Mouse (Mus musculus): ENCODE results near the gene Cux2. TPM values are rescaled to one million over a fixed set of nuclear protein-coding genes. Genes with fewer than 3 reads are reported as not detected.

The Cux2 gene
- polyA plus RNA-seq, 1 experiment from 2014 or later = 33.7 TPM

- Histone ChIP-seq H3K9ac (replicated peaks) (no peak overlapping the region), H3K27ac (replicated peaks) (no peak overlapping the region), H3K9me3 (no peaks in the 10 kb centered on the region), H3K36me3 (no peaks in the 10 kb centered on the region), H3K4me3 (no peak overlapping the region), H3K4me1 (peaks cover 39% of the 10 kb centered on the region), H3K4me2 (replicated peaks) (no peak overlapping the region), H3K27me3 (no peaks in the 10 kb centered on the region)
- WGBS = 81% methylated on average over 2 of the region's 2 CpGs
- no peak for ATAC-seq (replicated peaks)
Measured at GRCm38 (mm10) chr5:121950175-121950574, 99.7 kb downstream of the Cux2 start.

- H3K4me2 ChIP-seq (replicated peaks) = peak overlapping the region; percentile 53
- no peaks in the 10 kb centered on the region for H3K9me3 ChIP-seq
- WGBS = 10% methylated on average over 8 of the region's 8 CpGs
- H3K36me3 ChIP-seq = no peaks in the 10 kb centered on the region
- H3K4me1 ChIP-seq = peaks cover 35% of the 10 kb centered on the region
- H3K27ac ChIP-seq (replicated peaks) = peak overlapping the region; percentile 90
- ATAC-seq (replicated peaks) = peak; percentile 42
- 0 out of 2 replicates have a peak overlapping the region, but pooled peaks have one; percentile 44 for H3K9ac ChIP-seq (replicated peaks)
- H3K4me3 ChIP-seq = peak overlapping the region; percentile 34; the same call in 1 of the 2 replicates
- no peaks in the 10 kb centered on the region for H3K27me3 ChIP-seq
Measured at GRCm38 (mm10) chr5:121949050-121949443, 100.9 kb downstream of the Cux2 start.

GRCm38 (mm10) chr5:121948302-121949049 lies 101.4 kb downstream of the Cux2 start:
- no peaks in the 10 kb centered on the region for H3K9me3 ChIP-seq
- peak overlapping the region; percentile 34 for H3K4me3 ChIP-seq
- peaks cover 35% of the 10 kb centered on the region for H3K4me1 ChIP-seq
- peak; percentile 72 for ATAC-seq (replicated peaks)
- H3K4me2 ChIP-seq (replicated peaks) = peak overlapping the region; percentile 53
- H3K9ac ChIP-seq (replicated peaks) = peak overlapping the region; percentile 44
- peak overlapping the region; percentile 90 for H3K27ac ChIP-seq (replicated peaks)
- no peaks in the 10 kb centered on the region for H3K27me3 ChIP-seq
- no peaks in the 10 kb centered on the region for H3K36me3 ChIP-seq
- 1% methylated on average over 44 of the region's 44 CpGs for WGBS

- Histone ChIP-seq H3K36me3 (no peaks in the 10 kb centered on the region), H3K9me3 (no peaks in the 10 kb centered on the region), H3K4me3 (no peak overlapping the region), H3K27me3 (no peaks in the 10 kb centered on the region), H3K27ac (replicated peaks) (0 out of 2 replicates have a peak overlapping the region, but pooled peaks have one; percentile 90), H3K4me1 (peaks cover 35% of the 10 kb centered on the region), H3K9ac (replicated peaks) (no peak overlapping the region), H3K4me2 (replicated peaks) (no peak overlapping the region)
- WGBS = 81% methylated on average over 7 of the region's 7 CpGs
- ATAC-seq (replicated peaks) = no peak
Measured at GRCm38 (mm10) chr5:121946657-121947245, 103.2 kb downstream of the Cux2 start.

- ATAC-seq (replicated peaks) = no peak
- no peak overlapping the region for H3K9ac ChIP-seq (replicated peaks)
Measured at GRCm38 (mm10) chr5:121945819-121946218, 104.1 kb downstream of the Cux2 start.

GRCm38 (mm10) chr5:121944021-121944790 lies 105.7 kb downstream of the Cux2 start:
- no peaks in the 10 kb centered on the region for H3K9me3 ChIP-seq
- H3K9ac ChIP-seq (replicated peaks) = no peak overlapping the region
- 76% methylated on average over 16 of the region's 16 CpGs for WGBS
- H3K27ac ChIP-seq (replicated peaks) = no peak overlapping the region
- ATAC-seq (replicated peaks) = no peak
- no peaks in the 10 kb centered on the region for H3K36me3 ChIP-seq
- H3K4me3 ChIP-seq = no peak overlapping the region
- peaks cover 38% of the 10 kb centered on the region for H3K4me1 ChIP-seq
- no peak overlapping the region for H3K4me2 ChIP-seq (replicated peaks)
- H3K27me3 ChIP-seq = no peaks in the 10 kb centered on the region

More at GRCm38 (mm10) chr5:121945819-121946218, 104.1 kb downstream of the Cux2 start:
- Histone ChIP-seq H3K27ac (replicated peaks) (no peak overlapping the region), H3K27me3 (no peaks in the 10 kb centered on the region), H3K9me3 (no peaks in the 10 kb centered on the region), H3K36me3 (no peaks in the 10 kb centered on the region), H3K4me3 (no peak overlapping the region), H3K4me1 (peaks cover 35% of the 10 kb centered on the region), H3K4me2 (replicated peaks) (no peak overlapping the region)
- WGBS = 57% methylated on average over 6 of the region's 6 CpGs

- Histone ChIP-seq H3K4me2 (replicated peaks) (no peak overlapping the region), H3K36me3 (no peaks in the 10 kb centered on the region), H3K9me3 (no peaks in the 10 kb centered on the region), H3K27ac (replicated peaks) (no peak overlapping the region), H3K27me3 (no peaks in the 10 kb centered on the region), H3K4me3 (no peak overlapping the region), H3K4me1 (peaks cover 38% of the 10 kb centered on the region), H3K9ac (replicated peaks) (no peak overlapping the region)
- no peak for ATAC-seq (replicated peaks)
- WGBS = 64% methylated on average over 7 of the region's 7 CpGs
Measured at GRCm38 (mm10) chr5:121943472-121943871, 106.4 kb downstream of the Cux2 start.

GRCm38 (mm10) chr5:121938065-121938849 lies 111.6 kb downstream of the Cux2 start:
- no peak overlapping the region for H3K4me2 ChIP-seq (replicated peaks)
- ATAC-seq (replicated peaks) = peak; percentile 62

GRCm38 (mm10) chr5:121930261-121930660 lies 119.6 kb downstream of the Cux2 start:
- no peak for ATAC-seq (replicated peaks)
- no peaks in the 10 kb centered on the region for H3K36me3 ChIP-seq
- WGBS = 73% methylated on average over 9 of the region's 9 CpGs
- H3K4me1 ChIP-seq = peaks cover 50% of the 10 kb centered on the region
- H3K27me3 ChIP-seq = no peaks in the 10 kb centered on the region
- H3K4me2 ChIP-seq (replicated peaks) = no peak overlapping the region
- no peak overlapping the region for H3K9ac ChIP-seq (replicated peaks)
- no peak overlapping the region for H3K4me3 ChIP-seq
- peak overlapping the region; percentile 31 for H3K27ac ChIP-seq (replicated peaks)
- no peaks in the 10 kb centered on the region for H3K9me3 ChIP-seq

More at GRCm38 (mm10) chr5:121938065-121938849, 111.6 kb downstream of the Cux2 start:
- Histone ChIP-seq H3K27me3 (no peaks in the 10 kb centered on the region), H3K4me1 (peaks cover 45% of the 10 kb centered on the region), H3K27ac (replicated peaks) (peak overlapping the region; percentile 80), H3K4me3 (no peak overlapping the region), H3K36me3 (no peaks in the 10 kb centered on the region), H3K9me3 (no peaks in the 10 kb centered on the region), H3K9ac (replicated peaks) (no peak overlapping the region)
- 16% methylated on average over 18 of the region's 18 CpGs for WGBS

- H3K4me1 ChIP-seq = peaks cover 60% of the 10 kb centered on the region
- H3K27ac ChIP-seq (replicated peaks) = peak overlapping the region; percentile 52
- H3K36me3 ChIP-seq = no peaks in the 10 kb centered on the region
Measured at GRCm38 (mm10) chr5:121928362-121929000, 121.4 kb downstream of the Cux2 start.

GRCm38 (mm10) chr5:121926543-121926814 lies 123.4 kb downstream of the Cux2 start:
- no peak for ATAC-seq (replicated peaks)
- Histone ChIP-seq H3K9ac (replicated peaks) (no peak overlapping the region), H3K4me2 (replicated peaks) (0 out of 2 replicates have a peak overlapping the region, but pooled peaks have one; percentile 52), H3K4me1 (peaks cover 59% of the 10 kb centered on the region), H3K27me3 (no peaks in the 10 kb centered on the region), H3K27ac (replicated peaks) (peak overlapping the region; percentile 83), H3K9me3 (no peaks in the 10 kb centered on the region), H3K4me3 (no peak overlapping the region), H3K36me3 (no peaks in the 10 kb centered on the region)
- 21% methylated on average over 2 of the region's 2 CpGs for WGBS

More at GRCm38 (mm10) chr5:121928362-121929000, 121.4 kb downstream of the Cux2 start:
- 22% methylated on average over 17 of the region's 17 CpGs for WGBS
- Histone ChIP-seq H3K4me2 (replicated peaks) (no peak overlapping the region), H3K27me3 (no peaks in the 10 kb centered on the region), H3K9ac (replicated peaks) (no peak overlapping the region), H3K9me3 (no peaks in the 10 kb centered on the region), H3K4me3 (no peak overlapping the region)
- peak; percentile 35; the same call in 1 of the 2 replicates for ATAC-seq (replicated peaks)

Data from forebrain, embryonic 15.5 days (tissue).